Mouse (Mus musculus) stomach, adult 2 months (tissue): ENCODE measurements around the gene Camkk1. TPM values are rescaled to one million over a fixed set of nuclear protein-coding genes. Genes with fewer than 3 reads are reported as not detected.

ENCODE experiments used
- polyA plus RNA-seq: library from polyadenylated mRNA; depleted of rRNA; stranded (reverse); fragments of >200 nt; gene quantifications from 2 replicates; pipeline ENCODE4 v1.2.3, GENCODE M21; 2012; rRNA removed

Gene Camkk1
- polyA plus RNA-seq: 2.8 and 3.7 TPM in 2 replicates

DNA sequence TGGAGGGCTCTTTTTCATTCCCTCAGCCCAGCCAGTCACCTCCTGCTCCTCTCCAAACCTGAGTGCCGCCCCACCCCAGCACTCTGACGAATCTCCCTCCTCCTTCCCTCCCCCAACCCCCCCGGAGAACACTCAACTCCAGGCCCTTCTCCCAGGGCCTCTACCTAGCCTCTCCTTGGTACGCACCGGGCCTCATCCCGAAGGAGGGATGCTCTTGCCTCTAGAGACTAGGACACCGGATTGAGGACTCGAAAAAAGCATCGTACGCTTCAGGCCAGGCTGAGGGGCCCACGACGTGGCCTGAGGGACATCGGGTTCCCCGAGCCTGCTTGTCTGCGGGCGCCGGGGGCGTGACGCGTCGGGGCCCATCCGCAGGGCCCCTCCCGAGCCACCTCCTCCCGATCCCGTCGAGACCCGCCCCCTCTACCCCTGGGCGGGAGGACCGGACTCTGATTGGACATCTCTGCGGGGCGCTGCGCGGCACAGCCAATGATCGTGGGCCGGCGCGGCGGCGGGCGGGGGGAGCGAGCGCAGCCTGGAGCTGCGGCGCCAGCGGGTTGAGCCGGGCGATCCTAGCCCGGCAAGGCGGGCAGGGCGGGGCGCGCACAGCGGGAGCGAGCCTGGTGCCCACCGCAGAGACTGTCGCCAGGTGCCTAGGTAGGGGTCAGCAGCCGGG lies at the start of gene Camkk1:
TSS of gene Camkk1 (plus strand) at position 538 of the 676 bp plus-strand sequence.

DNA sequence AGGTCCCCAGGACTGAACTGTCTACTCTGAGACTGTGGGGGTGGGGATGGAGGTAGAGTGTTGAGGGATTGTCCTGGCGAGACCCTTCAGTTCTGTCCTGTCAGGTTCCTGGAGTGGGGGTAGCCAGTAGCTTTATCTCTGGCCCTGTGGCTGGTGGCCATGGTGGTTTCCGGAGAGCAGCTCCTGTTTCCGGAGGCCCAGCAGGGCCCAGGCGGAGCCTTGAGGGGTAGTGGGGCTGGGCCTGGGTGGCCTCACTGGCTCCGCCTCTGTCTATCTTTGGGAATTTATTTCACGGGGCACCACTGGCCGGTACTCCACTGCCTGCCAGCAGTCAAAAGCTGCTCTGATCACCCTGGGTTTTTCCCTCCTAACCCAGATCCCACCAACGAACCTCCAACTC lies 20.0 kb upstream of the Camkk1 start, which contains the start of gene P2rx1:
TSS of gene P2rx1 (plus strand) at position 333 of the 400 bp plus-strand sequence.

DNA sequence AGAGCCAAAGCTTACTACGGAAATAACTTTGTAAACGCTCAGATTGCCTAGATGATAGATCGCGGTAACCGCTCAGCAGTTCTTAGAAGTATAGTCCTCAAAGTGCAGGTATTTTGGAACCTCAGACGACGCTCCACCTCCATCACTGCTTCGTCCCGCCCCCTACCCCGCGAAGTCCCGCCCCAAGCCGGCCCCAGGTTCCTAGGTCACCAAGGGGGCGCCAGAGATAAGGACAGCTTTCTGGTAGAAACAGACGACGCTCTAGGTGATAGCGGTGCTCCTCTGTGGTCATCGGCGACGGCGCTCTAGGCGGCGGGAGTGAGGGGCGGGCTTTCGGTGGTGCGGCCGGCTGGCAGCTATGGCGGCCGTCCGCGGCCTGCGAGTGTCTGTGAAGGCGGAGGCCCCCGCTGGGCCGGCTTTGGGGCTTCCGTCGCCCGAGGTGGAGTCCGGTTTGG lies 28.8 kb downstream of the Camkk1 start, which contains the start of gene Ncbp3:
TSS of gene Ncbp3 (plus strand) at position 242 of the 455 bp plus-strand sequence.

DNA sequence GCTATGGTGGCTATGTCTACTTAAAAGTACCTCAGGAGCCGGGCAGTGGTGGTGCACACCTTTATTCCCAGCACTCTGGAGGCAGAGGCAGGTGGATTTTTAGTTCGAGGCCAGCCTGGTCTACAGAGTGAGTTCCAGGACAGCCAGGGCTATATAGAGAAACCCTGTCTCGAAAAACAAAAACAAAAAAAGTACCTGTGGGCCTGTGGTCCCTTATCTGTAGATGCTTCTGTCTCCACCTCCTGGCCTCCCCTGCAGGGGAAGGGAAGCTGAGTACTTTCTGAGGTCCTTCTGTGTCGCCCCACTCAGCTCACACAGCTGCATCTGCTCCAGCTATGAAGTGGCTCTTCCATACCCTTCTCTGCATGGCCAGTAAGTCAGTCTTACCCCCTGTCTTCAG lies 71.5 kb downstream of the Camkk1 start, which contains the start of gene Itgae:
TSS of gene Itgae (plus strand) at position 301 of the 400 bp plus-strand sequence.

Other genes with a start within 250 kb of the Camkk1 start
- gene Cyb5d2, start 222.9 kb upstream of the Camkk1 start, polyA plus RNA-seq: 1.1 and 1.5 TPM in 2 replicates
- 10.5 and 14.7 TPM in 2 replicates for gene Zzef1, start 222.8 kb upstream of the Camkk1 start, polyA plus RNA-seq
- 108 and 126 TPM in 2 replicates for gene Atp2a3, start 57.8 kb upstream of the Camkk1 start, polyA plus RNA-seq
- gene P2rx1, start 19.9 kb upstream of the Camkk1 start, polyA plus RNA-seq: 2.6 and 3.3 TPM in 2 replicates
- 0.52 and 0.67 TPM in 2 replicates for gene Ncbp3, start 28.8 kb downstream of the Camkk1 start, polyA plus RNA-seq
- gene Itgae, start 71.6 kb downstream of the Camkk1 start, polyA plus RNA-seq: 0.28 and 0.52 TPM in 2 replicates
- 1.00 and 1.3 TPM in 2 replicates for gene Haspin, start 119.3 kb downstream of the Camkk1 start, polyA plus RNA-seq
- 0.25 and 0.48 TPM in 2 replicates for gene P2rx5, start 141.4 kb downstream of the Camkk1 start, polyA plus RNA-seq
- gene Emc6, start 158.0 kb downstream of the Camkk1 start, polyA plus RNA-seq: 24.6 and 59.8 TPM in 2 replicates
- gene Tax1bp3, start 158.1 kb downstream of the Camkk1 start, polyA plus RNA-seq: 70.2 and 75.3 TPM in 2 replicates
- gene Ctns, start 180.0 kb downstream of the Camkk1 start, polyA plus RNA-seq: 8.0 and 9.1 TPM in 2 replicates
- 2.5 and 2.7 TPM in 2 replicates for gene Shpk, start 180.5 kb downstream of the Camkk1 start, polyA plus RNA-seq
- gene Trpv1, start 215.3 kb downstream of the Camkk1 start, polyA plus RNA-seq: 0.09 TPM in 1 of 2 replicates, not detected in the other
- 0.15 and 0.26 TPM in 2 replicates for gene Trpv3, start 248.4 kb downstream of the Camkk1 start, polyA plus RNA-seq